Mouse (Mus musculus) megakaryocyte, embryonic 14.5 days (primary cell): ENCODE measurements at regions not wholly inside any gene's neighbourhood (a gene's known extent, or its start where the extent isn't known, plus 50 kb on each side); places are given as distances from the start of the nearest gene placed in this dataset.

Experiments used
- FLI1 ChIP-seq: IDR thresholded peaks from 2 replicates; pipeline ENCODE4 v1.6.1; 2012; ENCODE audit warnings: low read length, inconsistent platforms, mixed read lengths
- GATA1 ChIP-seq: IDR thresholded peaks from 3 replicates; pipeline ENCODE4 v1.6.1; 2012; ENCODE audit warnings: mixed read lengths, low read length, inconsistent platforms, borderline replicate concordance

DNA sequence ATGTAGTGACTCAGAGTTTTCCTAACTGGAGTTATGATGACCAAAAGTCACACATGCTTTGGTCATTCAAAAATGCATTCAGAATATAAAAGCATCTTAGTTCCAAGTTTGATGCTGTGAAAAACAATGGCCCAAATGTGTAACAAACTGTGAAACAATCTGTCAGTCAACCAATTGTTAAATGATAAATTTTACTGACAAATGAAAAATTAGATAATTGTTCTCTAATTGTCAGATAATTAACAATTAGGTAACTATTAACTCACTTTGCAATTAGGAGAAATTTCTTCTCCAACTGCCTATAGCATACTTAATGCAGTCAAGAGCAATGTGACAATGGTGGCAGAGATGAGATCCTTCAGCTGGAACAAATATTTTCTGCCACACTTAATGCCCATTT, 289.7 kb upstream of the Dcn start:
- no peak for TF ChIP-seq GATA1
- no peak for TF ChIP-seq FLI1
